Mouse (Mus musculus) thymus, postnatal 10 days (tissue): ENCODE results near the gene Rbm39.

Experiments
- DNase-seq, 2 experiments: peaks; one replicate each; pipeline ENCODE4 v3.0.0; 2021; ENCODE audit warnings: low spot score in 2 of 2

The Rbm39 gene

DNA sequence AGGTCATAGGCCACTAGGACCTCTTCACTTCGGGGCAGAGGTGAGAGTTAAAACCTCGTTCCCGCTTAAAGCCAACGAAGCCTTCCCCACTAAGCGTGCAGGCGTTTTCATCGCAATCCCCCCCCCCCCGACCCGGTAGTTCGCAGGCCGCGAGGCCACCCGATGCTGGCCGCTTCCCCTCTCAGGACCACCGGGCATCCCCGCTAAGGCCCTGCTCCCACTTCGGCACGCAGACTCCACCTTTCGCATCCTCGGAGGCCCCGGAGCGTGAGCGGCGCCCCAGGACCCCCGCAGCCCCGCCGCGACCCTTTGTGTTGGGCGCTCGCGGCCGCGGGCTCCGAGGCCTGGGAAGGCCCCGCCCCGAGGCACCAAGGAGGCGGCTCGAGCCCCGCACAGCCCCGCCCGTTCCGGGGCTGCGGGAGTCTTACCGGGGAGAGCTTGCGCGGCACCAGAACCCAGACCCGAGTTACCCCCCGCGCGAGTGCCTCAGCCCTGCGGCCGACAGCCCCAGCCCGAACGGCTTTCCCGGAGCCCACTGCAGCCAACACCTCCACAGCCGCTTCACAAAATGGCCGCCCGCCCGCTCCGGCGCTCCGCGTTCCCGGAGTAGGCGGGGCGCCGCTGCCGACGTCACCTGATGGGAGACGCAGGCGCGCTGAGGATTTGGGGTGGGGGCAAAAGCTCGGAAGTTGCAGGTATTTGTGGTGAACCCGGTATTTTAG is 68.5 kb downstream of the Rbm39 start, which contains the start of the genes Cpne1 and Rbm12:
Gene Cpne1, minus strand, starts transcription at position 608 of the 722 bp plus-strand sequence.
Gene Rbm12, minus strand, starts transcription at position 621 of the 722 bp plus-strand sequence.
- peak; percentile 91 to 95 for DNase-seq

DNA sequence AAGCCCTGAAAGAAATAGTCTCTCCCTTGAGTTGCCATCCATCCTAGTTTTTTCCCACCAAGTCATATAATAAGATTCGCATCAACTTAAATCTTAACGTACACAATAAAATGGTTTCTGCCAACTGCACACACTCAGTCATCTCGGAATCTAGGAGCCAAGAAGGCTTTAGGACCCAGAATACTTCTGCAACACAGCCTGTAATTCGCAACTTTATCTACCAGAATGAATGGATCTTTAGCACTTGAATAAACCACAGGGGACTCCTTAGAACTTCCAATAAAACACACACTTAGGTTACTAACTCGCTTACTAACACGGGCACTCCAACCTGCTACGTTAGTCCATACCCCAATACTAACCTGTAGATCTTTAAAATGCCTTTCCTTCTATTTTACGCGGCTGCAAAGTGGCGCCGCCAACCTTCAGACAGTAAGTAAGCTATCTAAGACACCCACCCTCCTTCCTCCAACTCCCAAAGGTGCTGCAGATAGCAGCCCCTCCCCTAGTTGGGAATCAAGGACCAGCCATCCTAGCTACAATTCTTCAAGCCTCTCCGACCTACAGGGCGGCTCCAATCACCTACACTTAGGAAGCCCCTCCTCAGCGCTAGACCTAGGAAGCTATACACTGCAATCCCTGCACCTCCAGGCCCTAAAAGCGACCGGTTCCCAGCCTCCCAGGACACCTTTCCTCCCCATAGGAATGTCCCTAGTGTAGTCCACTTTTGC is 69.2 kb downstream of the Rbm39 start:
- DNase-seq: no peak
